Mouse (Mus musculus): ENCODE results near the gene Lbx2.

- no peak for TF ChIP-seq CTCF (conservative IDR thresholded peaks at IDR 0.05; ENCODE audit: low read length)
- no peak for TF ChIP-seq NANOG (IDR thresholded peaks at IDR 0.05; ENCODE audit: borderline replicate concordance, low read length)
- TF ChIP-seq POU5F1 (IDR thresholded peaks at IDR 0.05; ENCODE audit: borderline replicate concordance, low read length): no peak
These were observed 32.9 kb downstream of the Lbx2 start for GRCm38 (mm10) chr6:83118825-83119733.
